Mouse (Mus musculus): ENCODE data around the gene Faap20. TPM values are rescaled to one million over a fixed set of nuclear protein-coding genes. Genes with fewer than 3 reads are reported as not detected.

The Faap20 gene
- total and polyA plus RNA-seq, 3 experiments = 31.0 to 45.0 (median 36.4) TPM

DNA sequence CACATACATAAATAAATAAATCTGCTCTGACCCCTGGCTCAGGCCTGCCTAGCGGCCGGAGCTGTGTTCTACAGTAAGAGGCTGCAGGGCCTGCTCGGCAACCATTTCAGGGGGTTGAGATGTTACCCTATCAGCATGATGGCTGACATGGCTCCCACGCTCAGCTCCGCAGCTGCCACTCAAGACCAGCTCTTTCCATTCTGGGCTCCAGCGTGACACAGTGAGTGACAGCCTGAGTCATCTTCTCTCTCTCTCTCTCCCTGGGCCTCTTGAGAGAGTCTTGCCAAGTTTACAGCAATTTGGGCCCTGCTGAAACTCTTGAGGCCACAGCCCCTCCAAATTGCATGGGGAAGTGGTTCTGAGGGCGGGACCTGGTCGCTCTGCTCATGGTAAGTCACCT lies 32.0 kb downstream of the Faap20 start:
- DNase-seq (ENCODE audit: extremely low read depth) = peak; percentile 51
- in situ Hi-C loops (cut with MboI; ENCODE audit: low pct_ligation_motif_present, low pct_unique_long_range_greater_than_20kb, low sequenced_read_pairs) (no loop called here), dilution Hi-C loops (cut with MboI; ENCODE audit: extremely low pct_ligation_motif_present, extremely low pct_unique_long_range_greater_than_20kb, low sequenced_read_pairs) (no loop called here)
- Histone ChIP-seq H3K27me3 (replicated peaks) (peaks cover 39% of the 10 kb centered on the region), H3K36me3 (replicated peaks in 1 of 2; ENCODE audit: control insufficient read depth in 1 of 2, insufficient read depth in 1 of 2, low read length in 1 of 2) (no peaks in the 10 kb centered on the region), H3K9me3 (replicated peaks; ENCODE audit: low read length) (no peaks in the 10 kb centered on the region), H3K4me1 (ENCODE audit: control insufficient read depth in 1 of 2, insufficient read depth in 2 of 2) (peaks cover 14 to 30% of the 10 kb centered on the region in 2 experiments), H3K27ac (ENCODE audit: insufficient read depth, low read depth) (no peak overlapping the region), H3K4me3 (replicated peaks in 1 of 3; ENCODE audit: low read depth in 2 of 3, low read length in 2 of 3, poor library complexity in 1 of 3) (no peak overlapping the region), H3K4me2 (ENCODE audit: insufficient read depth, low read depth, poor library complexity, severe bottlenecking) (no peak overlapping the region), H3K79me2 (replicated peaks; ENCODE audit: control insufficient read depth, extremely low read depth, insufficient read depth, poor library complexity, severe bottlenecking) (no peaks in the 10 kb centered on the region), H3K9ac (ENCODE audit: insufficient read depth, low read depth) (no peak overlapping the region)
- TF ChIP-seq ETS1 (conservative IDR thresholded peaks at IDR 0.05; ENCODE audit: low read depth, low read length) (peak; percentile 27; the same call in 1 of the 2 replicates), BHLHE40 (IDR thresholded peaks at IDR 0.05; ENCODE audit: low read depth, low read length) (peak; percentile 31; the same call in 1 of the 2 replicates), MAFK (IDR thresholded peaks at IDR 0.05; ENCODE audit: insufficient replicate concordance, low read length) (no peak), EP300 (IDR thresholded peaks at IDR 0.05; ENCODE audit: low read length) (0 out of 2 replicates have a peak, but pooled peaks have one; percentile 12)

DNA sequence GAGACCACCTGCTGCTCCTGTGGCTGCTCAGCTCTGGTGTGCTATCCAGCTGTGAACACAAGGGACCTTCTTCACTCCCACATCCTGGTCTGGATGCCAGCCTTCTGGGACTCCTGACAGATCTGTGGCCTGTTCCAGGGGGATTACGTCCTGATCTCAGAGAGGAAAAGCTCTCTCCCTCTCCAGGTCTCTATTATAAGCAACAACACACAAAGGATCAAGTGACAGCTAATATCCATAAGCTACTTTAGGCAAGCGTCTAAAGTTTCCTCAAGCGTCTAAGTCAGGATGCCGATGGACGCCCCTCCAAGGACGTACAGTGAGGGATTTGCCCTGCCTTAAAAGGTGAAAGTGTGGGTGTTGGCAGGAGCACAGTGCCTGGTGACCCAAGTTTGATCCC lies 32.6 kb downstream of the Faap20 start:
- H3K79me2 ChIP-seq (replicated peaks; ENCODE audit: control insufficient read depth, extremely low read depth, insufficient read depth, poor library complexity, severe bottlenecking) = no peaks in the 10 kb centered on the region
- H3K27ac ChIP-seq (ENCODE audit: insufficient read depth, low read depth) = no peak overlapping the region
- no peaks in the 10 kb centered on the region for H3K36me3 ChIP-seq (replicated peaks in 1 of 2; ENCODE audit: control insufficient read depth in 1 of 2, insufficient read depth in 1 of 2, low read length in 1 of 2)
- no peaks in the 10 kb centered on the region for H3K9me3 ChIP-seq (replicated peaks; ENCODE audit: low read length)
- DNase-seq (ENCODE audit: extremely low read depth) = no peak
- H3K4me1 ChIP-seq (ENCODE audit: control insufficient read depth in 1 of 2, insufficient read depth in 2 of 2) = peaks cover 11 to 27% of the 10 kb centered on the region in 2 experiments
- H3K4me3 ChIP-seq (replicated peaks in 1 of 3; ENCODE audit: low read depth in 2 of 3, low read length in 2 of 3, poor library complexity in 1 of 3) = no peak overlapping the region
- H3K9ac ChIP-seq (ENCODE audit: insufficient read depth, low read depth) = no peak overlapping the region
- peaks cover 39% of the 10 kb centered on the region for H3K27me3 ChIP-seq (replicated peaks)
- in situ Hi-C loops (cut with MboI; ENCODE audit: low pct_ligation_motif_present, low pct_unique_long_range_greater_than_20kb, low sequenced_read_pairs) = no loop called here
- TF ChIP-seq ZKSCAN1 (IDR thresholded peaks at IDR 0.05; ENCODE audit: borderline replicate concordance, low read depth, low read length) (no peak), TCF12 (IDR thresholded peaks at IDR 0.05; ENCODE audit: low read depth, low read length) (no peak), PAX5 (IDR thresholded peaks at IDR 0.05; ENCODE audit: low read length) (no peak), NRF1 (IDR thresholded peaks at IDR 0.05; ENCODE audit: low read depth, low read length) (no peak), RCOR1 (conservative IDR thresholded peaks at IDR 0.05; ENCODE audit: low read depth, low read length) (no peak), BHLHE40 (IDR thresholded peaks at IDR 0.05; ENCODE audit: low read depth, low read length) (no peak), MXI1 (IDR thresholded peaks at IDR 0.05; ENCODE audit: low read depth, low read length) (no peak), SIN3A (IDR thresholded peaks at IDR 0.05; ENCODE audit: low read length) (no peak), MAZ (IDR thresholded peaks at IDR 0.05; ENCODE audit: low read depth, low read length) (no peak), JUND (conservative IDR thresholded peaks at IDR 0.05; ENCODE audit: low read depth, low read length) (no peak), USF2 (conservative IDR thresholded peaks at IDR 0.05; ENCODE audit: low read depth, low read length) (no peak), NELFE (IDR thresholded peaks at IDR 0.05; ENCODE audit: low read depth, low read length) (no peak)
- H3K4me2 ChIP-seq (ENCODE audit: insufficient read depth, low read depth, poor library complexity, severe bottlenecking) = no peak overlapping the region
- dilution Hi-C loops (cut with MboI; ENCODE audit: extremely low pct_ligation_motif_present, extremely low pct_unique_long_range_greater_than_20kb, low sequenced_read_pairs) = no loop called here
